Mouse (Mus musculus): ENCODE results near the gene Itga4. TPM values are rescaled to one million over a fixed set of nuclear protein-coding genes. Genes with fewer than 3 reads are reported as not detected.

Gene Itga4
- total RNA-seq, 1 experiment: 1.2 TPM

GRCm38 (mm10) chr2:79372486-79373200, 117.4 kb downstream of the Itga4 start:
- no peak overlapping the region for H3K4me3 ChIP-seq (ENCODE audit: insufficient read depth in 1 of 2, low read depth in 1 of 2, low read length in 2 of 2, poor library complexity in 1 of 2, severe bottlenecking in 1 of 2)
- no peak overlapping the region for H3K9ac ChIP-seq (ENCODE audit: insufficient read depth, low read depth, low read length, poor library complexity, severe bottlenecking)
- in situ Hi-C loops (cut with MboI; ENCODE audit: low sequenced_read_pairs in 2 of 2, unreplicated experiment in 2 of 2): loop anchor here in 1 of 2 experiments (10.0 kb wide), 1 partner anchor 122 kb away; no protein-coding TSS in a partner anchor
- H3K9me3 ChIP-seq (ENCODE audit: control insufficient read depth, insufficient read depth, low read depth, low read length): no peaks in the 10 kb centered on the region
- no peaks in the 10 kb centered on the region for H3K36me3 ChIP-seq (ENCODE audit: control insufficient read depth, insufficient read depth, low read length, poor library complexity, severe bottlenecking)
- TF ChIP-seq ZC3H11A (IDR thresholded peaks at IDR 0.05; ENCODE audit: borderline replicate concordance, low read depth, low read length): peak; percentile 86; the same call in 1 of the 2 replicates
- no peak for TF ChIP-seq ZNF384 (IDR thresholded peaks at IDR 0.05; ENCODE audit: low read depth, low read length)
- TF ChIP-seq CHD2 (IDR thresholded peaks at IDR 0.05; ENCODE audit: low read depth, low read length): no peak
- TF ChIP-seq HCFC1 (IDR thresholded peaks at IDR 0.05; ENCODE audit: borderline replicate concordance, insufficient read depth, low read length): no peak
- H3K27ac ChIP-seq (ENCODE audit: insufficient read depth, low read depth, low read length, poor library complexity, severe bottlenecking): no peak overlapping the region
- H3K4me1 ChIP-seq (ENCODE audit: control insufficient read depth in 2 of 2, insufficient read depth in 2 of 2, low read length in 2 of 2, poor library complexity in 1 of 2): peaks cover 4 to 10% of the 10 kb centered on the region in 2 experiments; a peak in 2 of 4 replicates
- no peak for DNase-seq (ENCODE audit: low read depth, low spot score)

GRCm38 (mm10) chr2:79378346-79379086, 123.3 kb downstream of the Itga4 start:
- TF ChIP-seq HCFC1 (IDR thresholded peaks at IDR 0.05; ENCODE audit: borderline replicate concordance, insufficient read depth, low read length): no peak
- no peak for TF ChIP-seq ZNF384 (IDR thresholded peaks at IDR 0.05; ENCODE audit: low read depth, low read length)
- no peak for TF ChIP-seq MAFK (IDR thresholded peaks at IDR 0.05; ENCODE audit: insufficient read depth, low read depth, low read length)
- no peak for TF ChIP-seq ZC3H11A (IDR thresholded peaks at IDR 0.05; ENCODE audit: borderline replicate concordance, low read depth, low read length)
- TF ChIP-seq CHD2 (IDR thresholded peaks at IDR 0.05; ENCODE audit: low read depth, low read length): no peak
- Histone ChIP-seq H3K4me1 (ENCODE audit: control insufficient read depth in 2 of 2, insufficient read depth in 2 of 2, low read length in 2 of 2, poor library complexity in 1 of 2) (peaks cover 5 to 8% of the 10 kb centered on the region in 2 experiments; a peak in 3 of 4 replicates), H3K36me3 (ENCODE audit: control insufficient read depth, insufficient read depth, low read length, poor library complexity, severe bottlenecking) (no peaks in the 10 kb centered on the region), H3K4me3 (ENCODE audit: insufficient read depth in 1 of 2, low read depth in 1 of 2, low read length in 2 of 2, poor library complexity in 1 of 2, severe bottlenecking in 1 of 2) (no peak overlapping the region; a peak in 1 of 4 replicates), H3K9me3 (ENCODE audit: control insufficient read depth, insufficient read depth, low read depth, low read length) (no peaks in the 10 kb centered on the region), H3K9ac (ENCODE audit: insufficient read depth, low read depth, low read length, poor library complexity, severe bottlenecking) (no peak overlapping the region), H3K27ac (ENCODE audit: insufficient read depth, low read depth, low read length, poor library complexity, severe bottlenecking) (no peak overlapping the region)
- in situ Hi-C loops (cut with MboI; ENCODE audit: low sequenced_read_pairs in 2 of 2, unreplicated experiment in 2 of 2): loop anchor here (5.0 to 10.0 kb wide), 2 partner anchors 116 to 119 kb away; no protein-coding TSS in a partner anchor
- no peak for DNase-seq (ENCODE audit: low read depth, low spot score)

- in situ Hi-C loops (cut with MboI; ENCODE audit: low sequenced_read_pairs in 2 of 2, unreplicated experiment in 2 of 2): loop anchor here (5.0 to 10.0 kb wide), 2 partner anchors 115 to 118 kb away; no protein-coding TSS in a partner anchor
- Histone ChIP-seq H3K9me3 (ENCODE audit: control insufficient read depth, insufficient read depth, low read depth, low read length) (no peaks in the 10 kb centered on the region), H3K4me1 (ENCODE audit: control insufficient read depth in 2 of 2, insufficient read depth in 2 of 2, low read length in 2 of 2, poor library complexity in 1 of 2) (peaks cover 5 to 8% of the 10 kb centered on the region in 2 experiments; a peak in 3 of 4 replicates), H3K4me3 (ENCODE audit: insufficient read depth in 1 of 2, low read depth in 1 of 2, low read length in 2 of 2, poor library complexity in 1 of 2, severe bottlenecking in 1 of 2) (0 out of 4 replicates have a peak overlapping the region, but pooled peaks of 1 of the 2 experiments have one; percentile 2), H3K36me3 (ENCODE audit: control insufficient read depth, insufficient read depth, low read length, poor library complexity, severe bottlenecking) (no peaks in the 10 kb centered on the region), H3K9ac (ENCODE audit: insufficient read depth, low read depth, low read length, poor library complexity, severe bottlenecking) (no peak overlapping the region), H3K27ac (ENCODE audit: insufficient read depth, low read depth, low read length, poor library complexity, severe bottlenecking) (no peak overlapping the region; the same call in 1 of the 2 replicates)
- 0 out of 2 replicates have a peak, but pooled peaks have one; percentile 0 for TF ChIP-seq ZC3H11A (IDR thresholded peaks at IDR 0.05; ENCODE audit: borderline replicate concordance, low read depth, low read length)
- no peak for TF ChIP-seq MAFK (IDR thresholded peaks at IDR 0.05; ENCODE audit: insufficient read depth, low read depth, low read length)
- peak; percentile 34 for DNase-seq (ENCODE audit: low read depth, low spot score)
These were observed 124.1 kb downstream of the Itga4 start for GRCm38 (mm10) chr2:79379087-79380041.

Other genes with a start within 250 kb of the Itga4 start
- 1.3 and 7.0 TPM in 2 replicates for gene Neurod1, start 201.3 kb downstream of the Itga4 start, total RNA-seq (2012; rRNA removed)
- gene Cerkl, start 201.4 kb downstream of the Itga4 start, total RNA-seq (2012; rRNA removed): 1.4 and 4.8 TPM in 2 replicates

Measured in ES-E14 (cell line).